Mouse (Mus musculus) ES-Bruce4 (cell line): ENCODE data around the gene Slc4a7.

Experiments
- CTCF ChIP-seq: IDR thresholded peaks from one replicate; pipeline ENCODE4 v1.8.1; 2011; ENCODE audit warnings: low read depth, low read length
- EP300 ChIP-seq: IDR thresholded peaks from 2 replicates; pipeline ENCODE4 v1.6.1; 2011; ENCODE audit warnings: low read depth, low read length; ENCODE audit not compliant: insufficient read depth
- POLR2A ChIP-seq: IDR thresholded peaks from one replicate; pipeline ENCODE4 v1.8.1; 2011; ENCODE audit warnings: low read length; ENCODE audit not compliant: insufficient read depth

- no peak for TF ChIP-seq POLR2A
- TF ChIP-seq CTCF = no peak
- TF ChIP-seq EP300 = no peak
These were observed 97.8 kb downstream of the Slc4a7 start for GRCm38 (mm10) chr14:14799861-14800260.
